Mouse (Mus musculus): Measurements from ENCODE around the gene 4930535I16Rik.

The 4930535I16Rik gene

GRCm38 (mm10) chr4:123917548-123918140 lies at the start of gene 4930535I16Rik:
Gene 4930535I16Rik (minus strand): TSS chr4:123918022.
- DNase-seq (ENCODE audit: low spot score in 2 of 2), result peak in 1 of 2 experiments; percentile 57

GRCm38 (mm10) chr4:123962721-123963120 lies 44.9 kb upstream of the 4930535I16Rik start:
- DNase-seq (ENCODE audit: low spot score in 2 of 2), result no peak

- no peak for DNase-seq (ENCODE audit: low spot score in 2 of 2)
Measured at GRCm38 (mm10) chr4:123960955-123961354, 43.1 kb upstream of the 4930535I16Rik start.

GRCm38 (mm10) chr4:123957891-123958290 lies 40.1 kb upstream of the 4930535I16Rik start:
- no peak for DNase-seq (ENCODE audit: low spot score in 2 of 2)

GRCm38 (mm10) chr4:123957492-123957808 lies 39.6 kb upstream of the 4930535I16Rik start:
- no peak for DNase-seq (ENCODE audit: low spot score in 2 of 2)

GRCm38 (mm10) chr4:123956703-123957491 lies 39.1 kb upstream of the 4930535I16Rik start:
- peak; percentile 40 to 77 for DNase-seq (ENCODE audit: low spot score in 2 of 2)

- no peak for DNase-seq (ENCODE audit: low spot score in 2 of 2)
Measured at GRCm38 (mm10) chr4:123952059-123952458, 34.2 kb upstream of the 4930535I16Rik start.

GRCm38 (mm10) chr4:123949649-123950048 lies 31.8 kb upstream of the 4930535I16Rik start:
- no peak for DNase-seq (ENCODE audit: low spot score in 2 of 2)

GRCm38 (mm10) chr4:123948901-123949300 lies 31.1 kb upstream of the 4930535I16Rik start:
- DNase-seq (ENCODE audit: low spot score in 2 of 2), result no peak

- no peak for DNase-seq (ENCODE audit: low spot score in 2 of 2)
Measured at GRCm38 (mm10) chr4:123947149-123947548, 29.3 kb upstream of the 4930535I16Rik start.

- no peak for DNase-seq (ENCODE audit: low spot score in 2 of 2)
Measured at GRCm38 (mm10) chr4:123946701-123947100, 28.9 kb upstream of the 4930535I16Rik start.

- peak in 1 of 2 experiments; percentile 28 for DNase-seq (ENCODE audit: low spot score in 2 of 2)
Measured at GRCm38 (mm10) chr4:123940878-123941277, 23.1 kb upstream of the 4930535I16Rik start.

- DNase-seq (ENCODE audit: low spot score in 2 of 2), result peak; percentile 63 to 84
Measured at GRCm38 (mm10) chr4:123939838-123940237, 22.0 kb upstream of the 4930535I16Rik start.

- no peak for DNase-seq (ENCODE audit: low spot score in 2 of 2)
Measured at GRCm38 (mm10) chr4:123936059-123936458, 18.2 kb upstream of the 4930535I16Rik start.

GRCm38 (mm10) chr4:123934306-123934705 lies 16.5 kb upstream of the 4930535I16Rik start:
- DNase-seq (ENCODE audit: low spot score in 2 of 2), result no peak

- DNase-seq (ENCODE audit: low spot score in 2 of 2), result no peak
Measured at GRCm38 (mm10) chr4:123929994-123930393, 12.2 kb upstream of the 4930535I16Rik start.

- DNase-seq (ENCODE audit: low spot score in 2 of 2), result no peak
Measured at GRCm38 (mm10) chr4:123927961-123928360, 10.1 kb upstream of the 4930535I16Rik start.

- no peak for DNase-seq (ENCODE audit: low spot score in 2 of 2)
Measured at GRCm38 (mm10) chr4:123921055-123921565, 3.3 kb upstream of the 4930535I16Rik start.

- DNase-seq (ENCODE audit: low spot score in 2 of 2), result no peak
Measured at GRCm38 (mm10) chr4:123918851-123919250, 1.0 kb upstream of the 4930535I16Rik start.

- DNase-seq (ENCODE audit: low spot score in 2 of 2), result peak; percentile 100
Measured at GRCm38 (mm10) chr4:123916748-123917547, 874 bp downstream of the 4930535I16Rik start, which contains the start of gene Rragc. Gene Rragc (plus strand): TSS chr4:123917446.

- no peak for DNase-seq (ENCODE audit: low spot score in 2 of 2)
Measured at GRCm38 (mm10) chr4:123912431-123912830, 5.4 kb downstream of the 4930535I16Rik start.

GRCm38 (mm10) chr4:123911503-123911902 lies 6.3 kb downstream of the 4930535I16Rik start:
- DNase-seq (ENCODE audit: low spot score in 2 of 2), result no peak
